Mouse (Mus musculus) liver, adult 2 months (tissue): ENCODE results near the gene Gm10318. TPM values are rescaled to one million over a fixed set of nuclear protein-coding genes. Genes with fewer than 3 reads are reported as not detected.

Experiments
- DNase-seq: peaks from one replicate; pipeline ENCODE4 v3.0.0-alpha.2; 2011; ENCODE audit warnings: low read depth, low spot score; ENCODE audit errors: extremely low read depth
- H3K27ac ChIP-seq: fragments of 200-500 bp; replicated peaks from 2 replicates; pipeline ENCODE4 v1.5.1; 2012; ENCODE audit warnings: low read depth, mild to moderate bottlenecking, control low read depth, inconsistent platforms, low read length; ENCODE audit not compliant: insufficient read depth
- H3K27me3 ChIP-seq: fragments of 200-500 bp; 2 replicates; pipeline ENCODE4 v1.6.1; 2012; ENCODE audit warnings: mild to moderate bottlenecking, moderate library complexity, low read length, inconsistent platforms; ENCODE audit not compliant: control insufficient read depth, insufficient read depth
- H3K36me3 ChIP-seq: fragments of 200-500 bp; 2 replicates; pipeline ENCODE4 v1.6.1; 2012; ENCODE audit warnings: low read length, inconsistent platforms; ENCODE audit not compliant: control insufficient read depth, insufficient read depth
- H3K4me1 ChIP-seq: fragments of 200-500 bp; 2 replicates; pipeline ENCODE4 v1.6.1; 2011; ENCODE audit warnings: low read length; ENCODE audit not compliant: control insufficient read depth, insufficient read depth
- H3K4me3 ChIP-seq: fragments of 200-500 bp; 2 replicates; pipeline ENCODE4 v1.5.1; 2011; ENCODE audit warnings: low read depth, mild to moderate bottlenecking, control low read depth, low read length, moderate library complexity; ENCODE audit not compliant: insufficient read depth
- H3K79me2 ChIP-seq: fragments of 200-500 bp; 2 replicates; pipeline ENCODE4 v1.6.1; 2012; ENCODE audit warnings: inconsistent platforms, mild to moderate bottlenecking, low read length, moderate library complexity; ENCODE audit not compliant: control insufficient read depth, insufficient read depth
- H3K9ac ChIP-seq: fragments of 200-500 bp; 2 replicates; pipeline ENCODE4 v1.6.1; 2012; ENCODE audit warnings: low read depth, mild to moderate bottlenecking, control low read depth, inconsistent platforms, low read length
- CTCF ChIP-seq: fragments of 200-500 bp; IDR thresholded peaks from 2 replicates; pipeline ENCODE4 v1.5.1; 2011; ENCODE audit warnings: low read depth, low read length, control low read depth
- POLR2A ChIP-seq: fragments of 200-500 bp; IDR thresholded peaks from 2 replicates; pipeline ENCODE4 v1.6.1; 2011; ENCODE audit warnings: low read length, control low read depth; ENCODE audit not compliant: insufficient read depth; ENCODE audit errors: extremely low read depth
- WGBS: fragments of 180-500 bp; shearing (Covaris S2); methylation state at CpG from one replicate; pipeline ENCODE4 v1.1.7; 2018; 5-methylcytosine and 5-hydroxymethylcytosine counted together
- polyA plus RNA-seq: library from polyadenylated mRNA; depleted of rRNA; stranded (reverse); fragments of >200 nt; gene quantifications from 2 replicates; pipeline ENCODE4 v1.2.3, GENCODE M21; 2012; rRNA removed
- total RNA-seq: library from RNA; depleted of rRNA; stranded (reverse); fragments of >200 nt; gene quantifications from 2 replicates; pipeline ENCODE4 v1.2.3, GENCODE M21; 2014; rRNA removed

Gm10318 gene
- total RNA-seq, result not detected in 2 replicates
- not detected in 2 replicates for polyA plus RNA-seq

- H3K36me3 ChIP-seq, result no peaks in the 10 kb centered on the region
- 60% methylated on average over 8 of the region's 9 CpGs for WGBS
- H3K79me2 ChIP-seq, result no peaks in the 10 kb centered on the region
- no peak within 1 kb of the TSS for H3K9ac ChIP-seq
- TF ChIP-seq POLR2A, result no peak
- TF ChIP-seq CTCF, result no peak
- no peak for DNase-seq
- H3K27ac ChIP-seq, result no peak within 1 kb of the TSS
- no peaks in the 10 kb centered on the region for H3K27me3 ChIP-seq
- no peak within 1 kb of the TSS for H3K4me3 ChIP-seq
- no peaks in the 10 kb centered on the region for H3K4me1 ChIP-seq
Measured at GRCm38 (mm10) chr10:77852559-77852958, at the start of gene Gm10318. Gene Gm10318 (plus strand): TSS chr10:77852859.

- 49% methylated on average over 3 of the region's 3 CpGs for WGBS
- H3K27ac ChIP-seq, result no peak overlapping the region
- H3K4me3 ChIP-seq, result no peak overlapping the region
- no peaks in the 10 kb centered on the region for H3K4me1 ChIP-seq
- no peaks in the 10 kb centered on the region for H3K36me3 ChIP-seq
- no peaks in the 10 kb centered on the region for H3K79me2 ChIP-seq
- no peak for TF ChIP-seq CTCF
- TF ChIP-seq POLR2A, result no peak
- H3K9ac ChIP-seq, result no peak overlapping the region
- DNase-seq, result peak; percentile 15
- H3K27me3 ChIP-seq, result no peaks in the 10 kb centered on the region
Measured at GRCm38 (mm10) chr10:77804095-77804494, 48.6 kb upstream of the Gm10318 start.

GRCm38 (mm10) chr10:77811743-77812142 is 40.9 kb upstream of the Gm10318 start, which contains the start of gene Gm9507:
Gene Gm9507 (minus strand): TSS chr10:77811843.
- Histone ChIP-seq H3K36me3 (no peaks in the 10 kb centered on the region), H3K27me3 (no peaks in the 10 kb centered on the region), H3K79me2 (no peaks in the 10 kb centered on the region), H3K27ac (no peak within 1 kb of the TSS), H3K9ac (no peak within 1 kb of the TSS), H3K4me1 (no peaks in the 10 kb centered on the region), H3K4me3 (no peak within 1 kb of the TSS)
- DNase-seq, result no peak
- 67% methylated on average over 5 of the region's 5 CpGs for WGBS
- TF ChIP-seq POLR2A (no peak), CTCF (no peak)

- no peaks in the 10 kb centered on the region for H3K79me2 ChIP-seq
- H3K27me3 ChIP-seq, result no peaks in the 10 kb centered on the region
- TF ChIP-seq POLR2A (no peak), CTCF (no peak)
- no peak within 1 kb of the TSS for H3K4me3 ChIP-seq
- H3K9ac ChIP-seq, result no peak within 1 kb of the TSS
- no peaks in the 10 kb centered on the region for H3K36me3 ChIP-seq
- H3K27ac ChIP-seq, result no peak within 1 kb of the TSS
- H3K4me1 ChIP-seq, result no peaks in the 10 kb centered on the region
- WGBS, result 27% methylated on average over 4 of the region's 4 CpGs
- DNase-seq, result no peak
Measured at GRCm38 (mm10) chr10:77814382-77814781, 38.3 kb upstream of the Gm10318 start, which contains the start of gene Gm2696. Gene Gm2696 (plus strand): TSS chr10:77814682.

GRCm38 (mm10) chr10:77815514-77815913 is 37.1 kb upstream of the Gm10318 start:
- H3K79me2 ChIP-seq, result no peaks in the 10 kb centered on the region
- H3K27me3 ChIP-seq, result no peaks in the 10 kb centered on the region
- peak; percentile 7 for DNase-seq
- no peak overlapping the region for H3K4me3 ChIP-seq
- TF ChIP-seq POLR2A, result no peak
- TF ChIP-seq CTCF, result peak; percentile 63
- H3K9ac ChIP-seq, result no peak overlapping the region
- 30% methylated on average over 5 of the region's 5 CpGs for WGBS
- H3K27ac ChIP-seq, result no peak overlapping the region
- no peaks in the 10 kb centered on the region for H3K4me1 ChIP-seq
- H3K36me3 ChIP-seq, result no peaks in the 10 kb centered on the region

- TF ChIP-seq POLR2A (no peak), CTCF (no peak)
- Histone ChIP-seq H3K4me3 (no peak overlapping the region), H3K36me3 (no peaks in the 10 kb centered on the region)
Measured at GRCm38 (mm10) chr10:77818523-77818922, 34.1 kb upstream of the Gm10318 start.

More at GRCm38 (mm10) chr10:77818523-77818922, 34.1 kb upstream of the Gm10318 start:
- no peak for DNase-seq
- Histone ChIP-seq H3K79me2 (no peaks in the 10 kb centered on the region), H3K27me3 (no peaks in the 10 kb centered on the region), H3K27ac (no peak overlapping the region), H3K9ac (no peak overlapping the region), H3K4me1 (no peaks in the 10 kb centered on the region)
- WGBS, result 98% methylated on average over 4 of the region's 4 CpGs
